Mouse (Mus musculus) splenic B cell, adult 2 months (primary cell): ENCODE results near the gene Slc25a11.

Experiments
- DNase-seq: peaks from one replicate; pipeline ENCODE4 v3.0.0-alpha.2; 2011; ENCODE audit warnings: low read depth, low spot score
- H3K27me3 ChIP-seq: 2 replicates; pipeline ENCODE4 v1.6.1; 2012; ENCODE audit warnings: mild to moderate bottlenecking, low read length, moderate library complexity, mixed read lengths; ENCODE audit not compliant: control insufficient read depth, poor library complexity, insufficient read depth, severe bottlenecking
- H3K36me3 ChIP-seq: 2 replicates; pipeline ENCODE4 v1.6.1; 2012; ENCODE audit warnings: mild to moderate bottlenecking, low read length, moderate library complexity, mixed read lengths; ENCODE audit not compliant: control insufficient read depth, poor library complexity, insufficient read depth, severe bottlenecking

The Slc25a11 gene

GRCm38 (mm10) chr11:70674014-70674413 lies 26.7 kb upstream of the Slc25a11 start:
- Histone ChIP-seq H3K36me3 (peaks cover 6% of the 10 kb centered on the region), H3K27me3 (no peaks in the 10 kb centered on the region)
- DNase-seq = no peak

- no peak for DNase-seq
- Histone ChIP-seq H3K27me3 (no peaks in the 10 kb centered on the region), H3K36me3 (peaks cover 3% of the 10 kb centered on the region)
Observed at GRCm38 (mm10) chr11:70671333-70672047, 24.2 kb upstream of the Slc25a11 start.

GRCm38 (mm10) chr11:70670483-70670882 lies 23.2 kb upstream of the Slc25a11 start:
- DNase-seq = peak; percentile 38
- Histone ChIP-seq H3K36me3 (no peaks in the 10 kb centered on the region; the same call in none of the 2 replicates), H3K27me3 (no peaks in the 10 kb centered on the region)

- peak; percentile 86 for DNase-seq
- Histone ChIP-seq H3K27me3 (no peaks in the 10 kb centered on the region), H3K36me3 (no peaks in the 10 kb centered on the region; the same call in none of the 2 replicates)
Observed at GRCm38 (mm10) chr11:70669582-70670345, 22.5 kb upstream of the Slc25a11 start.

- DNase-seq = peak; percentile 98
- peaks cover 4% of the 10 kb centered on the region for H3K36me3 ChIP-seq
- H3K27me3 ChIP-seq = no peaks in the 10 kb centered on the region
Observed at GRCm38 (mm10) chr11:70668771-70669505, 21.7 kb upstream of the Slc25a11 start, which contains the start of gene Spag7. Gene Spag7, minus strand, starts transcription at chr11:70669416.

- no peak for DNase-seq
Observed at GRCm38 (mm10) chr11:70668335-70668770, 21.1 kb upstream of the Slc25a11 start.

GRCm38 (mm10) chr11:70667271-70668150 lies 20.2 kb upstream of the Slc25a11 start:
- H3K36me3 ChIP-seq = peaks cover 4% of the 10 kb centered on the region
- H3K27me3 ChIP-seq = no peaks in the 10 kb centered on the region
- DNase-seq = no peak

More at GRCm38 (mm10) chr11:70668335-70668770, 21.1 kb upstream of the Slc25a11 start:
- H3K27me3 ChIP-seq = no peaks in the 10 kb centered on the region
- H3K36me3 ChIP-seq = peaks cover 4% of the 10 kb centered on the region

- Histone ChIP-seq H3K27me3 (no peaks in the 10 kb centered on the region), H3K36me3 (peaks cover 4% of the 10 kb centered on the region)
- no peak for DNase-seq
Observed at GRCm38 (mm10) chr11:70666687-70667086, 19.4 kb upstream of the Slc25a11 start.

- no peak for DNase-seq
- H3K36me3 ChIP-seq = peaks cover 4% of the 10 kb centered on the region
- H3K27me3 ChIP-seq = no peaks in the 10 kb centered on the region
Observed at GRCm38 (mm10) chr11:70664741-70665140, 17.5 kb upstream of the Slc25a11 start.

GRCm38 (mm10) chr11:70663957-70664356 lies 16.7 kb upstream of the Slc25a11 start:
- no peaks in the 10 kb centered on the region for H3K27me3 ChIP-seq
- no peak for DNase-seq
- H3K36me3 ChIP-seq = peaks cover 4% of the 10 kb centered on the region

- DNase-seq = no peak
- Histone ChIP-seq H3K27me3 (no peaks in the 10 kb centered on the region), H3K36me3 (peaks cover 4% of the 10 kb centered on the region)
Observed at GRCm38 (mm10) chr11:70663101-70663500, 15.8 kb upstream of the Slc25a11 start.

GRCm38 (mm10) chr11:70660571-70660970 lies 13.3 kb upstream of the Slc25a11 start:
- Histone ChIP-seq H3K36me3 (peaks cover 4% of the 10 kb centered on the region), H3K27me3 (no peaks in the 10 kb centered on the region)
- no peak for DNase-seq

GRCm38 (mm10) chr11:70658942-70659341 lies 11.7 kb upstream of the Slc25a11 start:
- Histone ChIP-seq H3K27me3 (no peaks in the 10 kb centered on the region), H3K36me3 (no peaks in the 10 kb centered on the region; the same call in none of the 2 replicates)
- DNase-seq = no peak

- no peak for DNase-seq
- H3K27me3 ChIP-seq = no peaks in the 10 kb centered on the region
- no peaks in the 10 kb centered on the region; the same call in 1 of the 2 replicates for H3K36me3 ChIP-seq
Observed at GRCm38 (mm10) chr11:70658521-70658920, 11.2 kb upstream of the Slc25a11 start.
